Mouse (Mus musculus) right cerebral cortex, postnatal 14 days (tissue): ENCODE measurements around the gene Kalrn.

Experiments used
- DNase-seq: peaks from one replicate; pipeline ENCODE4 v3.0.0; 2022

Kalrn gene

DNA sequence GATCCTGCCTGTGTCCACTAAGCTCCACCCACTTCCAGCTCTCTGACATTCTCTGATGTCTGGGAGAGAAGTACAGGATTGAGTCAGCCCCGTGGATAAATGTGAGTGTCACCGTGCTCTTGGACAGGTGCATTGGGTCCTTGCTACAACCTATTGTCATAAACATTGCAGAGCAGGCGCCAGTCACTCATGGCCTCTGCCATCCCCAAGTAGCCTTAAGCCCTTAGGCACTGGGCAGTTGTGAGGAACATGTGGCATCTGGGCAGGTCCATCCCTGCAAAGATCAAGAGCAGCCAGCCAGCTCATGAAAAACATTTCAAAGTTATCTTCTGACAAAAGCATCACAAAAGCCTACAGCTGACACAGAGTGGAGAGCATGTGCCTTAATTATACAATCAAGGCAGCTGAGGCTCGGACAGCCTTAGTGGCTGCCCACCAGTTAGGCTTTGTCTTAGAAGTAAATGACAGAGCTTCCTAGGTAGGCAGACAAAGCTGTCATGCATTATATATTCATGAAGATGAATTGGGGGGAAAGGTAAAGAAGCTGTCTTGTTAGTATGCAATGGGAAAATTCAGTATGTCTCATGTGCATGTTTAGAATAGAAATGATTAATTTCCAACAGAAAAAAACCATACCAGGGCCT, 319.2 kb downstream of the Kalrn start:
- DNase-seq = no peak

DNA sequence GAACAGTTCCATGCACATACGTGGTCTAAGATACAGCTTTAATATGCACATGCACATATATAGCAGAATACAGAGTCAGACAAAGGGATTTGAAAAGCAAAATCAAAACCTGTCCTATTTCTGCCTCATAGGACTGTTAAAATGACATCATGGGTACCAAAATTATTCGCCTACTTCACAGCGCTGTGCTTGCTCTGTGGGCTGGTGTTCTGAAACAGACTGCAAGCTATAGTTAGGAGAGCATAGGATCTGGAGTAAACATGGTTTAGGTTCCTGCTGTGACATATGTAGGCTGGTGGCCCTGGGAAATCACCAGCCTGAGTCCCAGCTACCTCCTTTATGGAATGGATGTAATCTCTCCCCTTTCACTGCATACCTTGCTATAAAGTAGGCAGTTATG, 320.7 kb downstream of the Kalrn start:
- no peak for DNase-seq

DNA sequence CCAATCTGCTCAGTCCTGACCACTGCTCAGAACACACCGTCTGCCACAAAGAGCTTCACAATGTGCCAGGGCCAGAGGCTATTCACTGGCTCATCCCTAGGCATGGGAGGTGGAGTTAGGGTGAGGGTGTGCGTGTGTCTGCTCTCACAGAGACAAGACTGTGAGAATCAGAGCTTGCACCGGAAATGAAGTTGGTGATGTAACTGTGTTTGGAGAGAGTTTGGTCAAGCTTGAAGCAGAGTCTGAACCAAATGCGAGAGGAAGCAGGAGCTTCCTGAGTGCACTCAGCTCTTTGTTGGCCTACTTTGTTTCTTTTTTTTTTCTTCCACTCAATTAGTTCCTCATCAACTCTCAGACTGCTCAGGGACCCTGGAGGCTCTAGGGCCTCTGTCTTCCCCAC, 325.1 kb downstream of the Kalrn start:
- DNase-seq = no peak

DNA sequence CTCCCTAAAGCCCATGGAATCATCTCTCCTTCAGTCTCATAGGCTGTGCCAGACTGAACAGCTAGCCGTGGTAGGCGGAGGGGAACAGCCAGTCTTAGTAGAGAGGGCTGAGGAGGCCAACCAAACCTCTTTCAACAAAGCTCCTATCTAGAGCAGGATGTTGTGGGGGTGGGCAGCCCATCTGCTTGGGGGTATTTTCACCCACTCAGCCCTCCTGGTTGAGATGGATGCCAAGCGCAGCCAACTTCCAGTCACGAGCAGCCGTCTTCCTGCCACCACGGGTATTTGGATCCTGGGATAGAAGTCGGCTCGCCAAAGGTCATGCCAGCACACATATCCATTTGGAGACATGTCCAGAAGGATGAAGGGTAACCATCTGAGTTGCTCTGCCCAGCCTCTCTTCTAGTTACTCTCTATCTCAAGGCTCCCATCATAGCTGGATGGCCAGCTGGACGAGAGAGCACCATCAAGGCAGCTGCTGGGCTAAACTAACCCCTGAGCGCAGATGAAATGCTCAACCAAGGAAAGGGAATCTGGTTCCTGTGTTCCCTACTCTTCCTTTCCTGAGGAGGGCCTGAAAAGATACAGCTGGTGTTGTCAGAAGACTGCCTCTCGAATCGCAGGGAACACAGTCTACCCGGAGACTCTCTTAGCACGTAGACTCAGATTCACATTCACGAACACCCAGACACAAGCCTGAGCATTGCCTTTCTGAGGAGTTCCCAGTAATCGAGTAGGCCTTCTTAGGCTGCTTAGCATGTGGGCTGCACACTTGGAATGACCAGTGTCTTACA, 331.2 kb downstream of the Kalrn start:
- DNase-seq = peak; percentile 71

DNA sequence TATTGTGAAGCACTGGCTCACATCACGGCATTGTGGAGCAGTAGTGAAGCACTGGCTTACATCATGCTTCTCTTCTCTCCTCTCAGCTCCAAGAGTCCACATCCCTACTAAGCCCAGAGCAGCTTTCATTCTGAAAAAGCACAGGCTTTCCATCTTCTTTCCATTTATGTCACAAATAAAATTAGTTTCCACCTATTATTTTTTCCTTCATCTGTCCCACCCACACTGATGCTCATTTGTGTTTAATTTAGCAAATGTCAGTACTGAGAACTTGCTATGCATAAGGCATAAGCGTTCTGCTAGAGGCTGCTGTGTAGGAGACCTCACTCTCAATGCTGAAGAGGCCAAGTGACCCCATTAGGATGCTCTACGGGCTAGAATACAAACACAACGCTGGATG, 333.7 kb downstream of the Kalrn start:
- DNase-seq = no peak

DNA sequence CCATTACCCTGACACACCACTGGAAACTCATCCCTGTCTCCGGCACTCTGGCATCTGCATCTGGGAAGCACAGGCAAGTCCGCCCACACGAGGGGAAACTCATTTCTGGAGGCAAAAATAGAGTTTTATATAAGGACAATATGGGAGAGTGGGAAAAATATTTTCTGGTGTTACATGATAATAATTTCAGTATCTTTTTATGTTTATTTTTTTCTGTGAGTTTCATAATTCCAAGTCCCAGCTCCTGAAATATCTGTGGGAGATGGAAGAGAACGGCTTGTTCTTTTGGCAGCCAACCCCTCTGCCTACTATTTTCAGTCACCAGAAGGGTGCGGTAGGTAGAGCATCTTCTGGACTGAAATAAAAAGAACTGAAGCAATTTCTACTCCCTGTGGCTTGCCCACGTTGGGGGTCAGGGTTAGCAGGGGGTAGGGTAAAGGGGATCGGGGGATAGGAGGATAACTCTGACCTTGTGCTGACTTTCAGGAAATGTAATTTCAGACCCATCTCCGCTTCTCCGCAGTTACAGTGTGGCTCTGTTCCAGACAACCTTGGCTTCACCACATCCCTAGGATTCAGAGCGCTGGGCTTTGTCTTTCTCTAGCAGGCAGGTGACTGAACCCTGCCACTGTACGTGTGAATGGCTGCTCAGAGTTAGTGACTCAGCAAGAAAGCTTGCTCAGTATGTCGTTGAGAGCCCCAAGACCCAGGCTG, 336.3 kb downstream of the Kalrn start:
- peak; percentile 52 for DNase-seq

DNA sequence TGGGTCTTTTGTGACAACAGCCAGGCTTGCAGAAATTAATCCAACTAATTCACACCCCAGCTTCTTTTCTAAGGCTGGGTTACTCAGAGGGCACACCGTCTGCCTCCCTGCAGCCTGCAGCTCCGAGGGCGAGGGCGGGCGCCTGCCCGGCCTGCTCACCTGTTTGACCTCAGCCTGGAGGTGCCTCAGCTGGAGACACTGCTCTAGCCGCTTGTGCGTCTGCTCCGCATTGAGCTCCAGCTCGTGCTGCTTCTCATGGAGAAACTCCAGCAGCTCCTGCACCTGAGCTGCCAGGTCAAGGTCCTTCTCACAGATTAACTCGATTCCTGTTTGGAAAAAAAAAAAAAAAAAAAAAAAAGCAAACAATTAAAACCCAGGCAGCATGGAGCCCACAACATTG, 338.2 kb downstream of the Kalrn start:
- DNase-seq = no peak

DNA sequence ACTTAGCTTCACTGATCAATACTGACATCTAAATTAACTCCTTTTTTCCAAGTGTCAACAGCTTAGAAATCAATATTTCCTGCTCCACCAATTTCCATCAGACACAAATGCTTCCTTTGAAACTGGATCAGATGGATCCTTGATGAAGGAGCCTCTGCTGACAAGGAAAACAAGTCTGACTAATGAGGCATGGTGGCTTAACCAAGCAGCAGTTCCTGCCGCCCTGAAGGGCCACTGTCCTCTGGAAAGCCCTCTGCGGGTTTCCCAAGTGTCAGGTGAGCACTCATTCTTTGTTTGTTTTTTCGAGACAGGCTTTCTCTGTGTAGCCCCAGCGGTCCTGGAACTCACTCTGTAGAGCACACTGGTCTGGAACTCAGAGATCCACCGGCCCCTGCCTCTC, 341.4 kb downstream of the Kalrn start:
- no peak for DNase-seq

DNA sequence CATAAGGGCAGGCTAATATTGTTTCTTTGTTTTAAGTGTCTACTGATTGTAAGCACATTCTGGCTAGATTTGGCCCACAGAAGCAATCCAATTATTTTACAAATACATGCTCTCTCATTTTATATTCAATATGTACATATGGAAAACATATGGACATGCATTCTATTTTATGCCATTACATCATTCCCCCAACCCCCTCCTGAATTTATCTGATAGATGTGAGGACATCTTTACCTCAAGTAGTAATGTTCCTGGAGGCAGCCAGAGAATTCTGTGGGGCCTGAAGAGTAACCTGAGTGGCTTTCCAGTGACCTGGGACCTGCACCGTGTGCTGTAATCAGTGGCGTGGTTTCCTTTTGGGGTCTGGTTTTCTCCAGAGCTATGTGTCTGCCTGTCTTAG, 342.2 kb downstream of the Kalrn start:
- DNase-seq = no peak

DNA sequence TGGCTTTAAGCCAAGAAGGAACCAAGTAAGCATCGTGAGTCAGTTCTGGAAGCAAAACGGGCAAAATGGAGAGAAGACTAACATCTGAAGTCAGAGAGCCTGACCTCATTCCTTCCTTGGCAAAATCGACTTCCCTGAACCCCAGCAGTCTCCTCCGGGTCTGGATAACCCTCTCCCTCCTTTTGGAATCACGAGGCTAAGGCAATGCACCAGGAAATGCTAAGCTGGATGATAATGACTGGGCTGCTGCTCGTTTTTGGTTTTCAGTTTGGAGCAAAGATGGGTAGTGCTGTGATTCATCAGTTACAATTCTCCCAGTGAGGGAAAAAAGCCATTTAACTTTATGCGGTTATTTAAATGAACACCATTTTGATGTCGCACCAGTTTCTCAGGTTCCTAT, 344.0 kb downstream of the Kalrn start:
- no peak for DNase-seq

DNA sequence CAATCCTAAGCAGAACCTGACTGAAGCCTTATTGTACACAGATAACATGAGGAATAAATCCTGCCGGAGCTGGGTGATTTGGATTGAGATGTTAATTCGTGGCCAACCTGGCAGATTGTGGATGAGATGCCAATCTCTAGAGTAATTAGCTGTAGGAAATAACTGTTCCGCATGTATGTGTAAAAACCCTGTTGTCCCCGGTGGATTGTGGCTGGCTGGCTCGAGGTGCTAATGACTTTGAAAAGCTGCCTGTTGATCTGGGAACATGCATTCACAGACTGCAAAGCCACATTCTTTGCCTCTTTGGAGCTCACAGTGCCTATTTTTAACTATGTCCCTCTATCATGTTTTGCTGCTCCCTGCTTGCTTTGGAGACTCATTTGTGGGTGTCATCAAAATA, 344.7 kb downstream of the Kalrn start:
- DNase-seq = no peak

DNA sequence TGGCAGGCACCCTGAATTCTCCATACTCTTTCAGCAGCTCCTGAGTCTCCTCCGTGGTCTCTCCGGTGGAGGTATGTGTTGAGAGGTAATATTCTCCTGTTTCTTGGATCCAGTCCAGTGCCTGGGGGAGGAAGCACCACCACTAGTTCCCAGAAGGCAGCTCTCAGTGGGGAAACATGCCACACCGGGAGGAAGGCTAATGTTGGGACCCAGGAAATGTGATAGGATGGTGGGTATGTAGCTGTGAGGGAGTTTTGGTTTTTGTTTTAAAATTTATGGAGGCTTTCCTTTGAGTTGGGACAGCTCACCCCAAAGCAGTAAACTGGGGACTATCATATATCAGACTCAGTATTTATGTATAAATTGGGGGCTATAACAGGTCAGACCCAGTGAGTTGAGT, 361.2 kb downstream of the Kalrn start:
- DNase-seq = no peak

DNA sequence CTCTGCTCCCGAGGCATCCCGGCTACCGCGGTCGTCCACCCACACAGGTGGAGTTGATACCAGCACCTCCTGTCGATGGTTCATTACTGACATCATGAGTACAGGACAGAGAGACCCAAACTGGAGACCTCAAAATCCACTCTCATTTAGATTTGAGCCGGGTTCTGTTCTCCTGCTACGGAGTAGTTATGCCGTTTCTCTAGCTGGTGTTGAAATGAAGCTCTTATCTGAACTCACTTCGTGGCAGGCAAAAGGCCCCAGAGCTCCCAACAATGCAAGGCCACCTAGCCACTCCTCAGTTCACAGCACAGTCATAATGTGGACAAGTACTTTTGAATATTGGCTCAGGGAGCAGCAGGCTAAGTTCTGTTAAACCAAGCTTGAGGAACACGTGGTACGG, 362.1 kb downstream of the Kalrn start:
- DNase-seq = no peak

DNA sequence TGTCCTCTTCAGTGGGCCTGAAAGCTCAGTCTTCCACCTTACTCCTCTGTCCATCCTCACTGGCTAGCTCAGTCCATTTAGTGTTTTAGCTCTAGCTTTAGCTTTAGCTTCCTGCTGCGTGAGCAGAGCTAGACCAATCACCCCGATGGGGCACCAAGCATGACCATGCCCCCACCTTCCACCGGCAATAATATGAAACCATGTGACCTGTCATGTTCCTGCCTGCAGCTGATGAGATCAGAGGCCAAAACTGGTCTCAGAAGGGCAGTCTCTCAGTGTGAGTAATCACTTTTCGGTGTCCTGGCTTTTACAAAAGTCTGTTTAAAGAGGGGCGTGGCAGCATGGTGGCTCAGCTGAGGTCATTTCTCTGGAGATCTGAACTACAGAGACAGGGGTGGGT, 364.6 kb downstream of the Kalrn start:
- no peak for DNase-seq

DNA sequence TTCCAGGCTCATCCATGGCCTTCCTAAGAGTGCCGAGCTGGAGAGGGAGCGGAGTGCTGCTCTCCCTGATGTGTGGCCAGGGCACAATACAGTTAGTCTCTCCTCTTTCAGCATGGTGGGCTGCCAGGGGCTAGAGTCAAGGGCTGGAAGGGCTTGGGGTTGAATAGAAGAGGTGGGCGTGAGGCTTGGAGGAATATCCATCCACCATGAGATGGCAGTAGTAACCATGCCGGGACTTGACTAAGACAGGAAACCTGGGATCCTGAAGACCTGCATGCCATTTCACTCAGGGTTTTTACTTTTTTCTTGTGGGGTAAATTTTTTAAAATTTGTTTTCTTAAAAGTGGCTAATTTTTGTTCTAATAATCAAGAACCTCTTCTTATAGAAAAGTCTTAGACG, 365.4 kb downstream of the Kalrn start:
- DNase-seq = no peak

DNA sequence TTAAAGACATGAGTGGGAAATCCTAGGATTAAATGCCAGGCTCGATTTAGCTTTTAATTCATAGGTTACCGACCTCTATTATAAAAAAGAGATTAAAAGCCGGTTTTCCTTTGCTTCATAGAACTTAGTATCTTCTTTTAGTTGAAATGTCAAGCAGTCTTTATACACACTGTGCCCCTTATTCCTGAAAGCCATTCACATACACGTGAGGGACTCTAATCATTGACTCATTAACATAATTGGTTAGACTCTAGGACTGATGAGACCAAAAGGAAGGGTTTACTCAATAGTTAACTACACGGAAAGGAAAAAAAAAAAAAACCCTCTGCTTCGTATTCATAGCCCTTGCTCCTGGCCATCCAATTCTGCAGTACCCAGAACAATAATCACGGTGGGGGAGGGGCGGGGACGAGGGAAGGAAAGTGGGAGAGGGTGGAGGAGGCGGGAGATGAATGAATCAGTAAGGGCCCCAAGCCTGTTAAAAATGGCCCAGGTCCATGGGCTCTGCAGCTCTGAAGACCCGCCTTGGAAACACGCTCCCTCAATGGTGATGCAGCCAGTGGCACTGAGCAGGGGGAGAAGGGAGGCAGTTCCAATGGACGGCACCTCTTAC, 368.7 kb downstream of the Kalrn start:
- no peak for DNase-seq

DNA sequence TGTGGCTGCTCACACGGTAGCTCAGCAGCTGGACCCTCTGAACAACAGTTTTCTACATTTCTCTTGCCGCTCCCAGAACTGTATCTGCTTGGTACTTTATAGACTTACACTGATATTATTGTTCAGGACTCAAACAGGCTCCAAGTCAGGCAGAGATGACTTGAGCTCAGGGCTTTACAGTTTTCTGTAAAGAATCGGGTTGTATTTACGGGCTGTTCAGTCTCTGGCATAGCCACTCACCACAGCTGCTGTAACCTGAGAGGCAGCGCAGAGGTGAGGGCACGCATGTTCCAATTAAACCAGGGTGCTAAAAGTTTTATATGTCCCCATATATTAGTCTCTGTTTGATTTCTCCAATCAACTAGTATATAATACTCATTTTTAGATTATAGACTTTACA, 373.8 kb downstream of the Kalrn start:
- DNase-seq = no peak

DNA sequence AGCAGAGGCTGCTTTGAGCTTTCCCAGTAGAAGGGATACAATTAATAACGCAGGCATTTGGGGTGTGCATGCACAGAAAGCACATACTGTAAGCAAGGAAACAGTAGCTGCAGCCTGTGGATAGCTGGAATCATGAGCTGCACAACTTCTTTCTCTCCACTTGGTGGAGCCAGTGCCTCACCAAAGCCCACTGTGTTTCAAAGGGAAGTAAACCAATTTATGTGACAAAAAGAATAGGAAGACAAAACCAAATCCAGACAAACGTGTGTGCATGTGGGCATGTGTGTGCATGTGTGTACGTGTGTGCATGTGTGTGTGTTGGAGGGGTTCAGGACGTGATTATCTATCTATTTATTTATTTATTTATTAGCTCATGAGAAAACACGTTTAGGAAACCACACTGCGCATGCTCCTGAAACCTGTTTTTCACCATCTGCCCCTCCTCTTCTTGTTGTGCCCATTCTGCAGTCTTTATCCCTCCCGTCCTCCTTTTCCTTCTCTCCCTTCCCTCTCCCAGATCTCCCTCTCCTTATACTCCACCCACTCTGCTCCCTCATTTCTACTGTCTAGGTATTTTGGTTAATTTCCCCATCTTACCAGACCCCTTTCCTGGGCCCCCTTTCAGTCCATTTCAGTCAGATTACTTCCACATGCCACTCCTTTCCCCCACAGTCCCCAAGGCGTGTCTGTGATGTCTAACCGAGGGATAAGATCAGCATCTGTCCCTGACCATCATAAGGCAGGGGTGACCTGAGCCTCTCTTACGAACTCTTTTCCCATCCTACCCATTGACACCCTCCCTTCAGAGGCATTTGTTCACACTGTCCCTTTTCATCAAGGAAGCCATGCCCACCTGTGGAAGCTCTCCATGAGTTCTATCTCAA, 380.1 kb downstream of the Kalrn start:
- no peak for DNase-seq

DNA sequence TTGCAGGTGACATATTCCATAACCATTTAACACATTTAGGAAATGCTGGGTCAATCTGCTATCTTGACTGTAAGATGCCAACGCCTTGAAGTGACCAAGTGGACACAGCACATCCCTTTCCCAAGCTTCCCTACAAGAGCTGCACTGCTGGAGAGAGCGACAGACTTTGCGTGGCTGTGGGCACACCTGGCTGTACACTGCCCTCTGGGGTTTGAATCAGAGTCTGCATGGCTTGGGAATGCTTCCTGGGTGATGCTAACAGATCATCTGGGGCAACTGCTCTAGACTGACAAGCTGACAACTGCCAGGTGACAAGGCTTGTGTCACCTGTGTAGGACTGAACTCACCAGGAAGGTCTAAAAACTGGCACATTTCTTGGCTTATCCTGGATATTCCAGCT, 388.6 kb downstream of the Kalrn start:
- no peak for DNase-seq

DNA sequence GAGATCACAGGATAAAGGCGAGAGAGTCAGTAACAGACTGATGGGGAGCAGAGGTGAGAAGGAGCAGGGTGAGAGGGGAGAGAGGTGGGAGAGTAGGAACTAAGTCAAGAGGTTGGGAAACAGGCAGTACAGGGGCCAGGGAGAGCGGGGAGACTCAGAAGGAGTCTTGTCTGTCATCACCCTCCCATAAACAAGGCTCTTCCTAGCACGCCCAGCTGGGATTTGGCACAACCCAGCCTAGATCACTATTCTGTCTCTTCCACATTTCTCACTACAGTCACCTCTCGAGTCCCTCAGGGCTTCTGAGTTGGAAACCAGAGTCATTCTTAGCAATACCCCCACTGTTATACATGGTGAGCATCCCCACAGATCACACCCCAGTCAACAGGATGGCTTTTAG, 390.1 kb downstream of the Kalrn start:
- DNase-seq = no peak

DNA sequence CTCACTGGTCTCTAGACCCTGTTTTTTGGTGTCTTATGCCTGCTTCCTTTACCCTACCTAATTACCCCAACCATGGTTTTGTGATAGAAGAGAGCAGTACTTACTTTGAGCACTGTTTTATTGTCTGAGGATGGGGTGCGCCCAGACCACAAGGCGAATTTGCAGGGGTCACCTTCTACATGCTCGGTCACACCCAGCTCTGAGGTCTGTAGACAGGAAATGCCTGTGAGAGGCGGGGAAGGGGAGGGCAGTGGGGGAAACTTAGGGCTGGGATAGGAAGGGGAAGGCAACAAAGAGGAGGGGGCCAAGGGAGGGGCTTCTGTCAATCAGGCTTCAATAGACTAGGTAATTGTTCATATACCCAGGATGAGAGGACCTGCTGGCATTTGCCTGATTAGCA, 397.7 kb downstream of the Kalrn start:
- DNase-seq = no peak

DNA sequence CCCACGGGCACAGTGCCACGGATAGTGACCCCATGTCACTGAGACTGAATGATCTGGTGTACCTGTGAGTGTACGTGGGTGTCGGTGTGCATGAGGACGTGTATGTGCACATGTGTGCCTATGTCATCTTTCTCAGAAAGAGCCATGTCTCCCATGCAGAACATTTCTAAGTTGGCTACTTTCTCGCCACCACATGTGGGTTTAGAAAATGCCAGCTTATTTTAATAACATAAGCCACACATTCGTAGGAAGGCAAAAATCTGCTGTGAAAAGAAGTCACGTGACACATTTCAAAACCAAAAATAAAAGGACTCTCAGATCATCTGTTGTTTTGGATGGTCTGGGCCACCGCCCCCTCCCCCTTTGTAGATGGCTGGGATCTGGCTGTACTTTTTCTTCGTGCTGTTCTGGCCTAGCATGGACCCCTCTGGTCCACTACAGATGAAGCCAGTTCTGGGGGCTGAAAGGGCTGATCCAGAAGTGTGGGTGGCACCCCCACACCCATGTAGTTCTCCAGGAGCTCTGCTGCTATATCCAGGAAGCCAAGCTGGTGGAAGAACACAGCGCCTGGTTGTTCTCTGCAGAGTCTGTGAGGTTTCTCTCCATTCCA, 400.7 kb downstream of the Kalrn start:
- peak; percentile 51 for DNase-seq
